Mouse (Mus musculus) ovary, postnatal 10 days (tissue): ENCODE measurements around the gene Samd9l.
"Not testable (repeated sequence)": the region's sequence is repeated elsewhere in the genome, so short reads cannot be mapped to it uniquely, and the experiment has no call there.

Source experiments
- DNase-seq: peaks from one replicate; pipeline ENCODE4 v3.0.0; 2022; ENCODE audit warnings: low spot score

The Samd9l gene

GRCm38 (mm10) chr6:3399340-3400068, at the start of gene Samd9l:
Samd9l (minus strand) TSS chr6:3399572.
- DNase-seq = not testable (repeated sequence)

- peak; percentile 9 for DNase-seq
Measured at GRCm38 (mm10) chr6:3447404-3447803, 48.0 kb upstream of the Samd9l start.

- DNase-seq = no peak
Measured at GRCm38 (mm10) chr6:3443905-3444304, 44.5 kb upstream of the Samd9l start.

- DNase-seq = no peak
Measured at GRCm38 (mm10) chr6:3436087-3436486, 36.7 kb upstream of the Samd9l start.

- DNase-seq = not testable (repeated sequence)
Measured at GRCm38 (mm10) chr6:3430976-3431375, 31.6 kb upstream of the Samd9l start.

- DNase-seq = no peak
Measured at GRCm38 (mm10) chr6:3427047-3427446, 27.7 kb upstream of the Samd9l start.

- DNase-seq = not testable (repeated sequence)
Measured at GRCm38 (mm10) chr6:3425333-3425732, 26.0 kb upstream of the Samd9l start.

- not testable (repeated sequence) for DNase-seq
Measured at GRCm38 (mm10) chr6:3424613-3425277, 25.4 kb upstream of the Samd9l start.

GRCm38 (mm10) chr6:3397182-3397906, 2.0 kb downstream of the Samd9l start:
- not testable (repeated sequence) for DNase-seq

- not testable (repeated sequence) for DNase-seq
Measured at GRCm38 (mm10) chr6:3395921-3396611, 3.3 kb downstream of the Samd9l start.

- DNase-seq = no peak
Measured at GRCm38 (mm10) chr6:3389995-3390394, 9.4 kb downstream of the Samd9l start.

- DNase-seq = no peak
Measured at GRCm38 (mm10) chr6:3386565-3386964, 12.8 kb downstream of the Samd9l start.

GRCm38 (mm10) chr6:3384816-3385215, 14.6 kb downstream of the Samd9l start:
- not testable (repeated sequence) for DNase-seq

- DNase-seq = not testable (repeated sequence)
Measured at GRCm38 (mm10) chr6:3384115-3384791, 15.1 kb downstream of the Samd9l start.

GRCm38 (mm10) chr6:3379146-3379545, 20.2 kb downstream of the Samd9l start:
- no peak for DNase-seq

- no peak for DNase-seq
Measured at GRCm38 (mm10) chr6:3376687-3377086, 22.7 kb downstream of the Samd9l start.

GRCm38 (mm10) chr6:3369527-3369926, 29.8 kb downstream of the Samd9l start:
- DNase-seq = no peak

- not testable (repeated sequence) for DNase-seq
Measured at GRCm38 (mm10) chr6:3365609-3366008, 33.8 kb downstream of the Samd9l start.

GRCm38 (mm10) chr6:3345924-3346597, 53.3 kb downstream of the Samd9l start:
- DNase-seq = not testable (repeated sequence)

GRCm38 (mm10) chr6:3345043-3345639, 54.2 kb downstream of the Samd9l start:
- DNase-seq = not testable (repeated sequence)
